Mouse (Mus musculus) forebrain, embryonic 15.5 days (tissue): ENCODE data around the gene Scpep1. TPM values are rescaled to one million over a fixed set of nuclear protein-coding genes. Genes with fewer than 3 reads are reported as not detected.
"Not testable (repeated sequence)": the region's sequence is repeated elsewhere in the genome, so short reads cannot be mapped to it uniquely, and the experiment has no call there.

Source experiments
- ATAC-seq: fragments of 200-750 bp; cut with Nextera tagmentation; replicated peaks from 2 replicates; pipeline ENCODE4 v1.8.0; 2017; ENCODE audit warnings: mild to moderate bottlenecking, moderate TSS enrichment, moderate library complexity
- H3K27ac ChIP-seq: fragments of 300-500 bp; sonication (generic); replicated peaks from 2 replicates; pipeline ENCODE4 v1.5.1; 2015; ENCODE audit warnings: mild to moderate bottlenecking, inconsistent platforms
- H3K27me3 ChIP-seq: fragments of 300-500 bp; sonication (generic); 2 replicates; pipeline ENCODE4 v1.6.1; 2015; ENCODE audit warnings: inconsistent platforms
- H3K36me3 ChIP-seq: fragments of 300-500 bp; sonication (generic); 2 replicates; pipeline ENCODE4 v1.6.1; 2015; ENCODE audit warnings: mild to moderate bottlenecking, inconsistent platforms
- H3K4me1 ChIP-seq: fragments of 300-500 bp; sonication (generic); 2 replicates; pipeline ENCODE4 v1.6.1; 2015; ENCODE audit warnings: inconsistent platforms
- H3K4me2 ChIP-seq: fragments of 300-500 bp; sonication (generic); replicated peaks from 2 replicates; pipeline ENCODE4 v1.6.1; 2015; ENCODE audit warnings: mild to moderate bottlenecking, inconsistent platforms
- H3K4me3 ChIP-seq: fragments of 300-500 bp; sonication (generic); 2 replicates; pipeline ENCODE4 v1.5.1; 2015; ENCODE audit warnings: mild to moderate bottlenecking, inconsistent platforms
- H3K9ac ChIP-seq: fragments of 300-500 bp; sonication (generic); replicated peaks from 2 replicates; pipeline ENCODE4 v1.6.1; 2015; ENCODE audit warnings: mild to moderate bottlenecking, inconsistent platforms
- H3K9me3 ChIP-seq: fragments of 300-500 bp; sonication (generic); 2 replicates; pipeline ENCODE4 v1.6.1; 2016; ENCODE audit warnings: inconsistent platforms
- WGBS: fragments of 180-500 bp; shearing (Covaris S2); methylation state at CpG from one replicate; pipeline ENCODE4 v1.1.7; 2015; ENCODE audit warnings: mixed read lengths; 5-methylcytosine and 5-hydroxymethylcytosine counted together
- polyA plus RNA-seq: library from polyadenylated mRNA; unstranded; fragments of >200 nt; fragmentation: Nextera tagmentation; extraction: Ambion mirVana; gene quantifications from 2 replicates; pipeline ENCODE4 v1.2.1, GENCODE M21; 2015

The Scpep1 gene
- polyA plus RNA-seq, 1 experiment from 2014 or later = 33.8 TPM

GRCm38 (mm10) chr11:88902762-88903161 is 52.5 kb downstream of the Scpep1 start:
- Histone ChIP-seq H3K36me3 (no peaks in the 10 kb centered on the region), H3K9me3 (no peaks in the 10 kb centered on the region), H3K27me3 (no peaks in the 10 kb centered on the region), H3K4me3 (no peak overlapping the region), H3K4me2 (no peak overlapping the region), H3K9ac (no peak overlapping the region), H3K27ac (no peak overlapping the region), H3K4me1 (no peaks in the 10 kb centered on the region)
- 94% methylated on average over 6 of the region's 6 CpGs for WGBS
- no peak for ATAC-seq

GRCm38 (mm10) chr11:88901341-88901802 is 53.9 kb downstream of the Scpep1 start:
- H3K9me3 ChIP-seq = no peaks in the 10 kb centered on the region
- no peak overlapping the region for H3K27ac ChIP-seq
- H3K4me1 ChIP-seq = no peaks in the 10 kb centered on the region
- no peak overlapping the region for H3K9ac ChIP-seq
- no peak for ATAC-seq
- 85% methylated on average over 7 of the region's 7 CpGs for WGBS
- H3K27me3 ChIP-seq = no peaks in the 10 kb centered on the region
- no peaks in the 10 kb centered on the region for H3K36me3 ChIP-seq
- H3K4me3 ChIP-seq = no peak overlapping the region
- no peak overlapping the region for H3K4me2 ChIP-seq

- H3K27me3 ChIP-seq = no peaks in the 10 kb centered on the region
- no peaks in the 10 kb centered on the region for H3K4me1 ChIP-seq
- H3K4me2 ChIP-seq = no peak overlapping the region
- no peaks in the 10 kb centered on the region for H3K9me3 ChIP-seq
- no peak overlapping the region for H3K27ac ChIP-seq
- no peak overlapping the region for H3K9ac ChIP-seq
- H3K4me3 ChIP-seq = no peak overlapping the region
- H3K36me3 ChIP-seq = no peaks in the 10 kb centered on the region
- 95% methylated on average over 6 of the region's 6 CpGs for WGBS
- ATAC-seq = no peak
Observed at GRCm38 (mm10) chr11:88899561-88899960, 55.7 kb downstream of the Scpep1 start.

- H3K4me3 ChIP-seq = no peak overlapping the region
- no peaks in the 10 kb centered on the region for H3K27me3 ChIP-seq
- H3K9ac ChIP-seq = no peak overlapping the region
- no peak overlapping the region for H3K4me2 ChIP-seq
- ATAC-seq = no peak
- H3K27ac ChIP-seq = no peak overlapping the region
- H3K9me3 ChIP-seq = no peaks in the 10 kb centered on the region
- no peaks in the 10 kb centered on the region for H3K36me3 ChIP-seq
- WGBS = 71% methylated on average over 4 of the region's 4 CpGs
- no peaks in the 10 kb centered on the region for H3K4me1 ChIP-seq
Observed at GRCm38 (mm10) chr11:88898380-88898763, 56.9 kb downstream of the Scpep1 start.

GRCm38 (mm10) chr11:88897624-88898379 is 57.5 kb downstream of the Scpep1 start:
- WGBS = 48% methylated on average over 15 of the region's 15 CpGs
- H3K4me1 ChIP-seq = no peaks in the 10 kb centered on the region
- no peak overlapping the region for H3K27ac ChIP-seq
- H3K27me3 ChIP-seq = no peaks in the 10 kb centered on the region
- H3K4me3 ChIP-seq = no peak overlapping the region
- H3K36me3 ChIP-seq = no peaks in the 10 kb centered on the region
- no peak overlapping the region for H3K9ac ChIP-seq
- H3K4me2 ChIP-seq = no peak overlapping the region
- H3K9me3 ChIP-seq = no peaks in the 10 kb centered on the region
- no peak for ATAC-seq

GRCm38 (mm10) chr11:88895800-88896232 is 59.4 kb downstream of the Scpep1 start:
- not testable (repeated sequence) for H3K4me1 ChIP-seq, H3K36me3 ChIP-seq, ATAC-seq, H3K27me3 ChIP-seq, H3K27ac ChIP-seq, H3K9ac ChIP-seq, H3K9me3 ChIP-seq
- 35% methylated on average over 38 of the region's 39 CpGs for WGBS
- H3K4me3 ChIP-seq = peak overlapping the region; percentile 30
- H3K4me2 ChIP-seq = peak overlapping the region; percentile 31

- not testable (repeated sequence) for H3K9ac ChIP-seq, H3K9me3 ChIP-seq
- 50% methylated on average over 18 of the region's 20 CpGs for WGBS
Observed at GRCm38 (mm10) chr11:88895235-88895634, 60.0 kb downstream of the Scpep1 start.

GRCm38 (mm10) chr11:88894279-88894678 is 61.0 kb downstream of the Scpep1 start:
- not testable (repeated sequence) for H3K27me3 ChIP-seq, H3K4me1 ChIP-seq, H3K4me2 ChIP-seq, H3K27ac ChIP-seq, H3K9ac ChIP-seq, ATAC-seq, H3K9me3 ChIP-seq, H3K36me3 ChIP-seq, H3K4me3 ChIP-seq
- 95% methylated on average over 11 of the region's 14 CpGs for WGBS

More at GRCm38 (mm10) chr11:88895235-88895634, 60.0 kb downstream of the Scpep1 start:
- not testable (repeated sequence) for H3K4me1 ChIP-seq, H3K36me3 ChIP-seq, H3K4me3 ChIP-seq, H3K4me2 ChIP-seq, H3K27ac ChIP-seq, H3K27me3 ChIP-seq, ATAC-seq

- H3K4me1 ChIP-seq, H3K27ac ChIP-seq, H3K4me2 ChIP-seq, H3K27me3 ChIP-seq, H3K4me3 ChIP-seq, H3K9me3 ChIP-seq, H3K36me3 ChIP-seq, ATAC-seq, H3K9ac ChIP-seq: not testable (repeated sequence)
- WGBS = 94% methylated on average over 3 of the region's 8 CpGs
Observed at GRCm38 (mm10) chr11:88893501-88893900, 61.8 kb downstream of the Scpep1 start.

- not testable (repeated sequence) for H3K4me2 ChIP-seq, H3K4me3 ChIP-seq, H3K27ac ChIP-seq, H3K36me3 ChIP-seq, H3K9me3 ChIP-seq, ATAC-seq, H3K9ac ChIP-seq, H3K4me1 ChIP-seq, H3K27me3 ChIP-seq
- 96% methylated on average over 23 of the region's 24 CpGs for WGBS
Observed at GRCm38 (mm10) chr11:88892789-88893188, 62.5 kb downstream of the Scpep1 start.

GRCm38 (mm10) chr11:88891921-88892561 is 63.2 kb downstream of the Scpep1 start:
- ATAC-seq, H3K36me3 ChIP-seq, H3K4me1 ChIP-seq, H3K4me2 ChIP-seq, H3K4me3 ChIP-seq, H3K27me3 ChIP-seq, H3K9ac ChIP-seq, H3K27ac ChIP-seq, H3K9me3 ChIP-seq: not testable (repeated sequence)
- 97% methylated on average over 23 of the region's 24 CpGs for WGBS

- not testable (repeated sequence) for ATAC-seq, H3K9me3 ChIP-seq, H3K4me1 ChIP-seq, H3K27ac ChIP-seq, H3K27me3 ChIP-seq, H3K4me3 ChIP-seq, H3K36me3 ChIP-seq, H3K4me2 ChIP-seq, H3K9ac ChIP-seq
- 95% methylated on average over 11 of the region's 12 CpGs for WGBS
Observed at GRCm38 (mm10) chr11:88891446-88891845, 63.8 kb downstream of the Scpep1 start.
